Mouse (Mus musculus) embryo, embryonic 10.5 days (tissue): ENCODE measurements around the gene Dao.
A peak's percentile ranks its signal among the peaks of the same experiment; 100 is the strongest.

Experiments
- DNase-seq: peaks from one replicate; pipeline ENCODE4 v3.0.0-alpha.2; 2015; ENCODE audit warnings: low spot score

Dao gene

DNA sequence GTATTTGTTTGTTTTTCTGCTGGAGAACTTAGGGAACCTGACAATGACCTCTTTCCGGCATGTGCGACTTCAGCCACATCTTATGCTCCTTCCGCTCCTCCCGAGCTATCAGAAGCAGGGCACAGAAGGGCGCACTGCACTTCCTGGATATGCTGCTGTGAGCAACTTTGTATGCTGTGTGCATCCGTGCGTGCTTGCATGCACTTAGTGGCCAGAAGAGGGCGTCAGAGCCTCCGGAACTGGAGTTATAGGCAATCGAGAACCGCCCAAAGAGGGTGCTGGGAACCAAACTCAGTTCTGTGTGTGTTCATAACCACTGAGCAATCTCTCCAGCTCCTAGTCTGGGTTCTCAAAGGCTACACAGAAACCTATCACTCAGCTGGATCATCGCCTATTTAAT lies 27.1 kb downstream of the Dao start:
- DNase-seq = no peak

DNA sequence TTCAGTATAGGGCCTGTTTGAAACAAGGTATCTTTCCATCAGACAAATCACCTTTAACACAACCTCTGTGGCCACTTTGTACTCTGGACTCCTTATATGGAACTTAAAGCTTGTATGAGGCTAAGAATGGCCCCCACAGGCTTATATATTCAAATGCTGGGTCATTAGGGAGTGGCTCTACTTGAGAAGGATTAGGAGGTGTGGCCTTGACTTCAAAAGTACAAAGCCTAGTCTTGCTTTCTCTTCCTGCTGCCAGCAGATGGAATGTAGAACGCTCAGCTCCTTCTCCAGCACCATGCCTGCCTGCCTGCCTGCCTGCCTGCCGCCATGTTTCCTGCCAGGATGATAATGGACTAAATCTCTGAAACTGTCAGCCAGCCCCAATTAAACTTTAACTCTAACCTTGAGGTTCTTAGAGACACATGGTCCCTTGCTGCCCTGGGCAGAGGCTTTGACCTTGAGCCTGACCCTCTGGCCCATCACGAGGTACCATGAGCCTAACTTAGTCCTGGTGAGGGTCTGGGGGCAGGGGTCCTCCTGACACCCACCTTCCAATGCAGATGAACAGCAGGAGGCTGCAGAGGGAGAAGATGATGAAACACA lies 28.8 kb downstream of the Dao start:
- no peak for DNase-seq

DNA sequence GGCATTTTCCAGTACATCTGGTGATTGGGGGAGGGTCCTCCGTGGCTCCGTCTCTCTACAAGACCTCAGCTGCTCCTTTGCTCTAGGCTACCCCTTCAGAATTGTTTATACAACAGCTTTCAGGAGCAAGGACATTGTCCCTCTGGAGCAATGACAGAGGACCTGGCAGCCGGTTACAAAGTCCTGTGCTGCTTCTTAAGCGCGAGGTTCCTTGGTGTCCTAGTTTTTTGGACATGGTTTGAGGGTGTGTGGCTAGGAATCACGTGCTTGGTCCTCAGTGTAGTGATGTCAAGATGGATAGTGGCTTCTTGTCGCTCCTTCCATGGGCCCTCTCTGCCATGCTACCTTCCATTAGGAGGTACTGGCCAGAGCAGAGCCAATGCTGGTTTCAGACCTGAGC lies 30.9 kb downstream of the Dao start:
- no peak for DNase-seq

DNA sequence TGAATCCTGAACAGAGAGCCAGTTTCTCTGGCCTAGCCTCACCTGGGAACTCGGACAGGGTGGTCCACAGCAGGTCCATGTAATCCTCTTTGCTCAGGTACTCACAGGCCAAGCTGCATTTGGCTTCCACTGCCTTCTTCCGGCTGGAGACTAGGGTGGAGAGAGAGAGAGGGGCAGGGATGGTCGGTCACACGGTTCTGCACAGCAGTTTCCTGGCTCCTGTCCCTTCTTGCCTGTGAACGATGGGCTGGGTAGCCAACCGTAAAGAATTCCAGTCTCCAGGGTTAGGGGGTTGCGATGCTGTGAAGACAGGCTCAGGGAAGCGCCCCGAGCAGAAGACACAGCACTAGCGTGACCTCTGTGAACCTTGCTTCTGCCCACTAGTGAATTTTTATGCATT lies 31.6 kb downstream of the Dao start:
- no peak for DNase-seq

DNA sequence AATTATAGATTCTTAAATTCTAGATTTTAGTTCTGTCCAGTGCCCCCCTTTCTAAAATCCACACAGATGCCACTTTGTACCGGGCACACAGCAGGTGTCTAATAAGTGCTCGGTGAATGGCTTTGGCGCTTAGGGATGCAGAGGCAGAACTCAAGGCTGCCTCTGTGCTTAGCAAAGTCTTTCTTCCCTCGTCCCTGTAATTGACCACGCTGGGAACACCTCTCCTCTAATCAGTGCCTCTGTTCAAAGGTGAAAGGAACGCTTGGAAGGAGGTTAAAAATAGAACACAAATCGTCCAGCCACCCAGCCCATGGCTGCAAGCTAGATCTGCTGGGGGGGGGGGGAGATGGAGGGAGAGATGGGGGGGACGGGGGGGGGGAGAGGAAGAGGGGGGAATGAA lies 37.0 kb downstream of the Dao start:
- DNase-seq = no peak

DNA sequence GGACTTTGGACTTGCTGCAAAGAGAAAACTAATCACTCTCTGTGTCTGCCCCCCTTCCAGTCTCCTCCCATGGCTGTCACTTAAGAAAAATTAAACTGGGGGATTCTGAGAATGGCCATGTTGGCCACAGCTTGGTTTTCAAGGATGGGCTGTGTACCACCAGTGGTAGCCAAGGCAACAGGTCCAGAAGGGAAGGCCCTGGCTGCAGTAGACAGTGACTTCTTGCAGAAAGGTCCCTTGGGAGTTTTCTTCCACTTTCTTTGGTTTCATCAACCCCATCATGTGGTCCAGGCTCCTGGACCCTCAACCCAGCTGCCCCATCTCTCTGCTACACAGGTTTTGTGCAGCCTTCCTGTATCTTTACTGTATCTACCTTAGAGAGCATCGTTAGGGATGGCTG lies 37.4 kb downstream of the Dao start:
- DNase-seq = no peak

DNA sequence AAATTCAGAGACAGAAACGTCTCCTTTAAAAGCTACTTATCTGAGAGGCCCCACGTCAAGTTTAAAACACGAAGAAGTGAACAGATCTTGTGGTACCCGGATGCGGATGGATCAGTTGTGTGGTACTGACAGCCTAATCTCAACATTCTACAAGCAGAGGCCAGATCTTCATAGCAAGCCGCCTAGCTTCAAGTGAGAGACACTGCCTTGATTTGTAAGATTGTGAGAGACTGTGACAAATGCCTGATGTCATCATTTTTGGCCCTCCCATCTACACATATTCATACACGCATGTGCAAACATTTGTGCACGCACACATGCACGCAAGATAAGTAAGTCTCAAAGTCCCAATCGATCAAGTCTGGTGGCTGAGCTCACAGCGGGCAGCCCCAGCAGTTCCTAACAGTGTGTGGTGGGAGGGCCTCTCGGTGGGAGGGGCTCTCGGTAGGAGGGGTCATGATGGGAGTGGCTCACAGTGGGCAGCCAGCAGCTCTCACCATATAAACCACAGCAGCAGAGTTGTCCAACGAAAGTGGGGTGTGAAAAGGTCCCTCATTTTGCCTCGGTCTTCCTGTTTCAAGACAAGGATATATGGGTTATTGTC lies 37.9 kb downstream of the Dao start:
- peak; percentile 68 for DNase-seq

DNA sequence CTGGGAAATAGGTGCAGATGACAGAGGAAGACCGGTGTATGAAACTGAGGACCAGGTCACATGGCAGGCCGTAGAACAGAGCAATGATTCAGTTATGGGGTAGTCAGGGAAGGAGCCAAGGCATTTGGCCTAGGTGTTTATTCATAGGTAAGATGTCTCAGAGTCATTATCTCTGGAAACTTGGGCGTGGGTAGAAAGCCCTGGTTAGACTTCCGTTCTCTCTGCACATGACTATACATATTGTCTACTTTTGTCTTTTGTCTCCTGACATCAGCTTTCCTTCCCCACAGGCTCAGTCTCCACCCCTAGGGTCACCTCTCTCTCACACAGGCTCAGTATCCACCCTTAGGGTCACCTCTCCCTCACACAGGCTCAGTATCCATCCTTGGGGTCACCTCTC lies 40.3 kb downstream of the Dao start:
- no peak for DNase-seq

DNA sequence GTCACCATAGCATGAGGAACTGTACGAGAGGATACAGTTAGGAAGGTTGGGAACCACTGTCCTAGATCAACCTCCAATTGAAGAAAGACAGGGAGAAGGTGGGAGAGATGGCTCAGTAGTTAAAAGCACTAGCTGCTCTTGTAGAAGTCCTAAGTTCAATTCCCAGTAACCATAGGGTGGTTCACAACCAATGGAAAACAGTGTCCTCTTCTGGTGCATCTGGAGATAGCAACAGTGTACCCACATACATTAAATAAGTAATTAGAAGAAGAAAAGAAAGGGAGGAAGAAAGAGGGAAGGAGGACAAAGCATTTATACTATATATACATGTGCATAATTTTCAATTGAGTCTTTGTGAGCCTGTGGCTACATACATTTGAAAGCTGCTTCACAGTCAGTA lies 41.6 kb downstream of the Dao start:
- DNase-seq = peak; percentile 47

DNA sequence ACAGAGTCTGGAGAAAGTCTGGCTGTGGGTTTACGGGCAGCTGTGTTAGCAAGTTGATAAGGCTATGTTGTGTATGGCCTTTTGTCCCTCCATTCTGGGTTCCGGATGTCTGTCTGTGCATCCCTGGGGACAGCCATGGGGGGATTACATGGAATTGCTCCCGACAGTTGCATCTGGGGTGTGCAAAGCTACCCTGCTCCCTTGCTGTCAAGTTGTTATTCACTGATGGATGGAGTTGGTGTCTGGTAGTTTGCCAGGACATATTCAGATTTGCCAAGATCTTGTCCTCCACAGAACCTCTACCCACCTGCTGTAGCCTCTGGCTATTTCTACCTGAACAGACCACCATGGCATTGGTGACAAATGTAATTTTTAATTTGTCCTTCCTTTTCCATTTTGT lies 42.6 kb downstream of the Dao start:
- no peak for DNase-seq

DNA sequence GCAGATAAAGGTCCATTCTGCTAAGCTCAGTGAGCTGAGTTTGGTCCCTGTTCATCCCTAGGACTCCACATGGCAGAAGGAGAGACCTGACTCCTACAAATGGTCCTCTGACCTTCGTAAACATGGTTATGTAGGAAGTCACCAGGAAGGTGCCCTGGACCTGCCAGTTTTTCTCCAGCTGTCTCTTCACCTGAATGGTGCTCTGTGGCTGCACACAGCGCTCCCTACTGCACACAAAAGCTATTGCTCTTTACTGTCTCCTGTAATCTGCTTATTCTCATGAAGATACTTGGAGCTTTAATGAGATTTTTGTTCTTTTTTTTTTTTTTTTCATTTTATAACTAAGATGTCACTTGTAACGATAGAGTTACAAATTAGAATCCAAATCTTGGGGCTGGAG lies 43.1 kb downstream of the Dao start:
- DNase-seq = no peak

DNA sequence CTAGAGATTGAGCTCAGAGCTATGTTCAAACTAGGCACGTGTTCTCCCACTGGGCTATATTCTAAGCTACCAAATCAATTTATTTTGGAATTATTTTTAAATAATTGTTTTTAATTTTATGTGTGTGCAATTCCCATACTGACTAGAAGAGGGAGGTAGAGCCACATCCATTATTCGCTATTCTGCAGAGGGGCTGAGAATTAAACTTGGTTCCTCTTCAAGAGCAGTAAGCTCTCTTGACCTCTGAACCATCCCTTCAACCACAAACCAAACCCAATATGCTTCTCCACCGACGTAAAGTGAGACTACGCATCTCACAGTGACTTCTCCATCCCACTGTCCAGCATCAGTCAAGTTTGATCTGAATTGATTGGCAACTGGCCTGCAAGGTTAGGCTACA lies 43.7 kb downstream of the Dao start:
- DNase-seq = no peak

DNA sequence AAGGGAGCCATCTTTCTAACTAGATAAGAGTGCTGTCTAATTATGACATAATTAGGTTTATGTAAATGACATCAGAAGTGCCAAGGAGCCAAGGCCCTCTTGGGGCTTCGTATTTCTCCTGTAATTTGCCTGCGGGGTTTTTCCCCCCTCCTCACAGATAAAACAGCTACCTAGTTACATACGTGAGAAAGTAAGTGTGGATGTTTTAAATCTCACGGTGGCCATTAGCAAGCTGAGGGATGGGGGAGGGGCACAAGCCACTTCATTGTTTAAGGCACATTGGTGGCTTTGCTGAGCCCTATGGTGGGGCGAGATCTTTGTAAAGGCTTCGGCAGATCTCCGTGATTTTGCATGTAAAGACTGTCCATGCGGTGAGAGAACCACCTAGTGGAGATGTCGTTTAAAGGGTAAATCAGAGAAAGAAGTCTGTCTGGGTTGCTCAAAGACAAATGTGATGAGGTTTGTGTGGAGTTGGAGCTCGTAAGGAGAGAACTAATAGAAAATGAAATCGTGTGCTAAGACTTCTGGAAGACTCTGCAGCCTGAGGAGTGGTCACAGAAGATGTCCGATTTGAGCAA lies 45.3 kb downstream of the Dao start:
- DNase-seq = no peak

DNA sequence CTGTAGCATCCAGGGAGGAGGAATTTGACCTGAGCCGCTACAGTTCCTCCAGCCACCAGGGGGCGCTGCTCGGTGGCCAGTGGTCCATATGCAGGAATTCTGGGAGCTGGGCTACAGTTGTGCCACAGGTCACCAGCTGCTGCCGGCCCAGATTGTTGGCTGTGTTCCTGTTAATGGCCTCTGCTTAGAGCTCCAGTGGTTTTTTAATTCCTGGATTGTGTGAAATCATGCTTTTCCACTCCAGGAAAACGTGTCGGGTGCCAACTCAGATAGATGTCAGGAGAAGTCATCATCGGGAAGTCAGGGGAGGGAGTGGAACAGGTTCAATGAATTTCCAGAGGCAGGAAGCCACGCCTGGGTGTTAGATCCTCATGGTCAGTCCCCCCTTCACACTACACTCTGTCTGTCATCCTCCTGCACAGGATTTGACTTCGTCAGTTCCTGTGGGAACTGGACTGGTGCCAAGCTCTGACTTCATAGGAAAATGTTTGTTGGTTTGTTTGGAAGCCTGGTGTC lies 48.8 kb downstream of the Dao start:
- peak; percentile 81 for DNase-seq

DNA sequence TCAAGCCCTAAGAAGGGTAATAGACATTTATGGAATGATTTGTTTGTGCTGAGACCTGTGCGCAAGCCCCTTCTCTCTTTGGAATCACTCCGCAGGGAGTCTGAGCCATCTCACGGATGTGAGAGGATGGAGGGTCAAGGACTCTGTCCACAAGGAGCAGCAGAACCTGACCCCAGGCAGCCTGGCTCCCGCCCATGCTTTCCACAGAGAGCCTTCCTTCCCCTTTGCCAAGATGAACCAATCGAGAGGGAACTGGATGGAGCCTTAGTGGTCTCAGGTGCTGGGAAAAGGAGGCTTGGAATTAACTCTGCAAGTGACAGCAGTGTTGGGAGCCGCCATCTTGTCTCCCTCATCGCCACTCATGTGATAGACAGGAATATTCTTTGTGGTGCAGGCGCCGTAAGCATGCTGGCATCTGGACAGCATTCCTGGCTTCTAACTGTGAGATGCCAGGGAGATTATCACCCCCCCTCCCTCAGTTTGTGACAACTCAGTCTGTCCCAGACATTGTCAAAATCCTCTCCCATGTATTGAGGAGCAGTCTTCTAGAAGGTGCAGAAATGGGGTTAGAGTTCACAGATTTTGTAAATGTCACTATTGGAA lies 53.7 kb downstream of the Dao start:
- DNase-seq = no peak

DNA sequence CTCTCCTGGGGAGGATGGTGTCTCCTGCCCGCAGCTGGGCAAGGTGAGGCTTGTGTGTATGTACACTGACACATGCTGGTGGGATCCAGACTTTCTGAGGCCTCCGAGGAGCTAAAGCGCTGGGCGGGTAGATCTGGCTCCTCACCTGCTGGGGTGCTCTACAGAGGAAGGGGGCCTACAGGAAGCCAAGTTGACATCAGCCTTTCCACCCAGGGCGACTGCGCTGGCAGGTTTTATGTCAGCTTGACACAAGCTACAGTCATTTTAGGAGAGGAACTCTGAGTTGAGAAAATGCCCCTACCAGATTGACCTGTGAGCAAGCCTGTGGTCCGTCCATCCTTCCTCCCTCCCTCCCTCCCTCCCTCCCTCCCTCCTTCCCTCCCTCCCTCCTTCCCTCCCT lies 58.2 kb downstream of the Dao start:
- DNase-seq = no peak

DNA sequence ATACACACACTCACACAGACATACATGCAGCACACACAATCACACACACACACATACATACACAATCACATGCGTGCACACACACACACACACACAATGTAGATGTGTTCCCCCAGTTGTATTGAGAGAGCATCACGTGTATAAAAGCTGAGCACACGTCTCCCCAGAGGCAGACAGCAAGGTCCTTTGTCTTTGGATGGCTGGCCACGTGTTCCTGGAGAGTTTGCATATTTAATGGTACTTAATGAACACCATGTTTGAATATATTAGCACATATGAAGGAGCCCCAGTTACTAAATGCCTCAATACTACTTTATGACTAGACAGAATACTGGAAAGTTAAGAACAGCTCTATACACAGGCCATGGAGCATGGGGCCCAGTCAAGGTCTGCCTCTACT lies 60.5 kb downstream of the Dao start:
- no peak for DNase-seq

DNA sequence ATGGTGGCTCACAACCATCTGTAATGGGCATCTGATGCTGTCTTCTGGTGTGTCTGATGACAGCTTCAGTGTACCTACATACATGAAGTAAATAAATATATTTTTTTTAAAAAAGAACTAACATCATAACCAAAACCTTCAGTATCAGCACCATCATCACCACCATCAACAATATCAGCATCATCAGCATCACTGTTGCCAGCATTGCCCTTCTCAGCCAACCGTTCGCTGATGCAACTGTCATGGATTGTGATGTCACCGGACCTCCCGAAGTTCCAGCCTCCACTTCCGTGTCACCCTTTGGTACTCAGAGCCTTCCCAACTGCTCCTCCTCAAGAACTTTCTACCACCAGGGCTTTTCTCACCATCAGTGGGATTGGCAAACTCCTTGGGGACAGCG lies 61.7 kb downstream of the Dao start, which contains the start of gene Usp30:
TSS of gene Usp30 (plus strand) at position 301 of the 400 bp plus-strand sequence.
- no peak for DNase-seq

DNA sequence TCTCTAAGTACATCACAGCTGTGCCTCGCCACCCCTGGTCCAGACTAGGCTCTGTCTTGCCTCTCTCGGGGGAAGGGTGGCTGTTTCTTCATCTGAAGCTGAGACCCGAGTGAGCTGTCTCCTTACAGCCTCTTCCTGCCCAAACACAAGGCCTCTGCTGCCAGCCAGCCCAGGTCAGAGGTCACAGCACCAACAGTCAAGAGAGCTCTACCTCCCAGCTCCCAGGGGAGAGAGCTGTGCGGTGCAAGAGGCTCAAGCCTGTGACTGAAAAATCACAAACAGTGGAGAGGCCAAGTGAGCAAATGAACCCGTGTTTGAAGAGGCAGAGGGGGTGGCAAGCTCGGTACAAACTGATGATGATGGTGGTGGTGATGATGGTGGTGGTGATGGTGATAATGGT lies 63.1 kb downstream of the Dao start:
- no peak for DNase-seq

DNA sequence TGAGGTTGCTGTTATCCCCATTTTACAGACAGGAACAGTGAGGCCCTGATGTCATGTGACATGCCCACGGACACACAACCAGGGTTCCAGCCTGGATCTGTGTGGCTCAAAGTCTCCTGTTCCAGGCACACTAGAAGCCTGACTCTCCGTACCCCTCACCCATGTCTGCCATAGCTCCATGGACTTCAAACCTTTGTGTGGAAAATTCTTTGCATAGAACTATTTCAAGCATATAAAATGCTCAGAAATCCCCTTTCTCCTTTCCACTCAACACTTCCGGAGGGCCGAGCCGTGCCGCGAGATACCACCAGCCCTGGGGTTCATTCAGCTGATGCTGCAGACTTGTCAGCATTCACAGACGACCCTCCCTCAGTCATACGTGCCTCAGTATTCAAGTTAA lies 64.0 kb downstream of the Dao start:
- no peak for DNase-seq

DNA sequence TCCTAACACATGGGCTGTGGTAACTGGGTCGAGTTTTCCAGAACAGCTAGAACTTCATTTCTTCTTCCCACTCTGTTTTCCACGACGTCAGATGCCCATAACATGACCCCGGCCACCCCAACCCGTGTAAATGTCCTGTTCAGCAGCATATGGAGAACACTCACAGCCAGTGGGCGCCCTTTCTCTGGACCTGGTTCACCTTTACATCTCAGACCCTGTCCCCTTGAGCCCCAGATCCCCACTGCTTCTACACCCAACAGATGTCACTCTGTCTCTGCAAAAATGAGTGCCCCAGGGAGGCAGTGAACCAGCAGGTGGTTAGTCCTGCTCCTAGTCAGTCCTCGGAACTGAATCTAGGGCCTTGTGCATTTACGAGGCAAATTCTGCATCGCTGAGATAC lies 64.5 kb downstream of the Dao start:
- no peak for DNase-seq

DNA sequence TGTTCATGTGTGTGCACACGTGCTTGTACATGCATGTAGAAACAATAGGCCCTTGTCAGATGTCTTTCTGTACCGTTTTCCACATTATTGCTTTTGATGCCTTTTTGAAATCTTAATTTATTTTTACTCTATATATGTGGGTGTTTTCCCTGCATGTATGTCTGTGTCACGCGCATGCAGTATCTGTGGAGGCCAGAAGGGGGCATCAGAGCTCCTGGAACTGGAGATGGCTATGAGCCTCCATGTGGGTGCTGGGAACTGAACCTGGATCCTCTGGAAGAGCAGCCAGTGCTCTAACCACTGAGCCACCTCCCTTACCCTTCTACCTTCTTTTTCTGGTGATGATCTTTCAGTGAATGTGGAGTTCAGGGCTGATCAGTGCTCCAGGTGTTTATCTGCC lies 67.4 kb downstream of the Dao start:
- DNase-seq = no peak

DNA sequence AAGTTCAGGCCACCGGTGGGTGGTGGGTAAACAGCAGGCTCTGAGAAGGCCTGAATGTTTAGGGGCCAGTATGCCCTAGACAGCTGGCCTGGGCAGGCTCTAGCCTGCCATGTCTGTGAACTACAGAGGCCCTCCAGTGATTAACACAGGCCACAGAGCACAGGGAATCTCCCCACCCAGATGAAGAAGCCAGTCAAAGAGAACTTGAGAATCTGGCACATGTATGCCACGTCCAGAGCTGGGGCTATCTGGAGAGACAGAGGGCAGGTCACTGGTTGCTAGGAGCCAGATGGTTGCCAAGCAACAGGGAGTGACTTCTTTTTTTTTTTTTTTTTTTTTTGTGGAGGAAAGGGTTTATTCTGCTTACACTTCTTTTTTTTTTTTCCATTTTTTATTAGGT lies 68.8 kb downstream of the Dao start:
- DNase-seq = peak; percentile 80
